Mouse (Mus musculus) C2C12 (cell line): ENCODE data around the gene Nck2.

Experiments used
- CEBPB ChIP-seq: IDR thresholded peaks from one replicate; pipeline ENCODE4 v1.6.1; 2011; ENCODE audit warnings: low read depth, mild to moderate bottlenecking, control low read depth, moderate library complexity
- CTCF ChIP-seq: IDR thresholded peaks from one replicate; pipeline ENCODE4 v1.5.1; 2011; ENCODE audit not compliant: control insufficient read depth, insufficient read depth, insufficient read length

GRCm38 (mm10) chr1:43468207-43468606 is 23.8 kb downstream of the Nck2 start:
- TF ChIP-seq CTCF = no peak
- TF ChIP-seq CEBPB = no peak
